Mouse (Mus musculus): ENCODE data around the gene Gm49361. TPM values are rescaled to one million over a fixed set of nuclear protein-coding genes. Genes with fewer than 3 reads are reported as not detected.

Gene Gm49361
- polyA plus RNA-seq, 1 experiment from 2014 or later, result not detected

GRCm38 (mm10) chr14:57649501-57649900 lies 96.4 kb downstream of the Gm49361 start:
- Histone ChIP-seq H3K9ac (replicated peaks) (no peak overlapping the region), H3K27ac (replicated peaks) (no peak overlapping the region), H3K4me1 (no peaks in the 10 kb centered on the region), H3K27me3 (no peaks in the 10 kb centered on the region), H3K36me3 (no peaks in the 10 kb centered on the region), H3K4me2 (replicated peaks) (no peak overlapping the region), H3K4me3 (no peak overlapping the region), H3K9me3 (no peaks in the 10 kb centered on the region)
- no peak for ATAC-seq (ENCODE audit: low FRiP score, low read depth)

GRCm38 (mm10) chr14:57646155-57646554 lies 99.7 kb downstream of the Gm49361 start:
- ATAC-seq (ENCODE audit: low FRiP score, low read depth), result no peak
- H3K4me2 ChIP-seq (replicated peaks), result no peak overlapping the region

GRCm38 (mm10) chr14:57639153-57639552 lies 106.8 kb downstream of the Gm49361 start:
- no peak overlapping the region for H3K4me2 ChIP-seq (replicated peaks)
- no peak overlapping the region for H3K4me3 ChIP-seq
- no peak overlapping the region for H3K9ac ChIP-seq (replicated peaks)
- ATAC-seq (ENCODE audit: low FRiP score, low read depth), result no peak
- H3K4me1 ChIP-seq, result peaks cover 7% of the 10 kb centered on the region; the same call in 1 of the 2 replicates
- 98% methylated on average over 3 of the region's 3 CpGs for WGBS
- no peaks in the 10 kb centered on the region for H3K27me3 ChIP-seq
- peaks cover 5% of the 10 kb centered on the region; the same call in 1 of the 2 replicates for H3K36me3 ChIP-seq
- H3K9me3 ChIP-seq, result no peaks in the 10 kb centered on the region
- no peak overlapping the region for H3K27ac ChIP-seq (replicated peaks)

More at GRCm38 (mm10) chr14:57646155-57646554, 99.7 kb downstream of the Gm49361 start:
- no peak overlapping the region for H3K9ac ChIP-seq (replicated peaks)
- H3K36me3 ChIP-seq, result peaks cover 5% of the 10 kb centered on the region; the same call in 1 of the 2 replicates
- H3K4me3 ChIP-seq, result no peak overlapping the region
- H3K9me3 ChIP-seq, result no peaks in the 10 kb centered on the region
- H3K4me1 ChIP-seq, result no peaks in the 10 kb centered on the region
- WGBS, result 96% methylated on average over 4 of the region's 4 CpGs
- H3K27me3 ChIP-seq, result no peaks in the 10 kb centered on the region
- no peak overlapping the region for H3K27ac ChIP-seq (replicated peaks)

- no peaks in the 10 kb centered on the region for H3K27me3 ChIP-seq
- no peak for ATAC-seq (ENCODE audit: low FRiP score, low read depth)
- no peaks in the 10 kb centered on the region for H3K9me3 ChIP-seq
- no peak overlapping the region for H3K27ac ChIP-seq (replicated peaks)
- H3K36me3 ChIP-seq, result peaks cover 3% of the 10 kb centered on the region; the same call in 1 of the 2 replicates
- H3K4me3 ChIP-seq, result no peak overlapping the region
- 58% methylated on average over 5 of the region's 5 CpGs for WGBS
- no peak overlapping the region for H3K4me2 ChIP-seq (replicated peaks)
- peaks cover 11% of the 10 kb centered on the region for H3K4me1 ChIP-seq
- H3K9ac ChIP-seq (replicated peaks), result no peak overlapping the region
These were observed 111.8 kb downstream of the Gm49361 start for GRCm38 (mm10) chr14:57634141-57634540.

- peaks cover 30% of the 10 kb centered on the region; the same call in 1 of the 2 replicates for H3K36me3 ChIP-seq
- H3K9me3 ChIP-seq, result no peaks in the 10 kb centered on the region
- no peak for ATAC-seq (ENCODE audit: low FRiP score, low read depth)
- peaks cover 4% of the 10 kb centered on the region; the same call in 1 of the 2 replicates for H3K4me1 ChIP-seq
- H3K27me3 ChIP-seq, result no peaks in the 10 kb centered on the region
- H3K4me3 ChIP-seq, result no peak overlapping the region
- H3K4me2 ChIP-seq (replicated peaks), result no peak overlapping the region
- H3K27ac ChIP-seq (replicated peaks), result no peak overlapping the region
- no peak overlapping the region for H3K9ac ChIP-seq (replicated peaks)
- WGBS, result 84% methylated on average over 4 of the region's 4 CpGs
These were observed 116.3 kb downstream of the Gm49361 start for GRCm38 (mm10) chr14:57629595-57629994.

- Histone ChIP-seq H3K9me3 (no peaks in the 10 kb centered on the region), H3K36me3 (peaks cover 16% of the 10 kb centered on the region; the same call in 1 of the 2 replicates), H3K4me1 (no peaks in the 10 kb centered on the region), H3K4me3 (no peak overlapping the region), H3K9ac (replicated peaks) (no peak overlapping the region), H3K4me2 (replicated peaks) (no peak overlapping the region), H3K27ac (replicated peaks) (no peak overlapping the region), H3K27me3 (no peaks in the 10 kb centered on the region)
- no peak for ATAC-seq (ENCODE audit: low FRiP score, low read depth)
- WGBS, result 83% methylated on average over 3 of the region's 3 CpGs
These were observed 123.0 kb downstream of the Gm49361 start for GRCm38 (mm10) chr14:57622934-57623333.

- ATAC-seq (ENCODE audit: low FRiP score, low read depth), result no peak
- peaks cover 9% of the 10 kb centered on the region; the same call in 1 of the 2 replicates for H3K36me3 ChIP-seq
- no peaks in the 10 kb centered on the region for H3K4me1 ChIP-seq
- no peak overlapping the region for H3K4me3 ChIP-seq
- H3K4me2 ChIP-seq (replicated peaks), result no peak overlapping the region
- H3K9me3 ChIP-seq, result no peaks in the 10 kb centered on the region
- no peaks in the 10 kb centered on the region for H3K27me3 ChIP-seq
- H3K27ac ChIP-seq (replicated peaks), result no peak overlapping the region
- 67% methylated on average over 4 of the region's 4 CpGs for WGBS
- H3K9ac ChIP-seq (replicated peaks), result no peak overlapping the region
These were observed 124.2 kb downstream of the Gm49361 start for GRCm38 (mm10) chr14:57621699-57622098.

GRCm38 (mm10) chr14:57620598-57621236 lies 125.2 kb downstream of the Gm49361 start:
- H3K36me3 ChIP-seq, result peaks cover 5% of the 10 kb centered on the region; the same call in 1 of the 2 replicates
- no peak overlapping the region for H3K27ac ChIP-seq (replicated peaks)
- no peaks in the 10 kb centered on the region for H3K27me3 ChIP-seq
- H3K4me2 ChIP-seq (replicated peaks), result no peak overlapping the region
- 63% methylated on average over 4 of the region's 4 CpGs for WGBS
- no peak overlapping the region for H3K4me3 ChIP-seq
- no peak for ATAC-seq (ENCODE audit: low FRiP score, low read depth)
- H3K9ac ChIP-seq (replicated peaks), result no peak overlapping the region
- no peaks in the 10 kb centered on the region for H3K9me3 ChIP-seq
- H3K4me1 ChIP-seq, result peaks cover 2% of the 10 kb centered on the region; the same call in 1 of the 2 replicates

GRCm38 (mm10) chr14:57619487-57619886 lies 126.4 kb downstream of the Gm49361 start:
- no peak overlapping the region for H3K9ac ChIP-seq (replicated peaks)
- no peaks in the 10 kb centered on the region for H3K27me3 ChIP-seq
- no peak overlapping the region for H3K4me3 ChIP-seq
- 0 out of 2 replicates have a peak, but pooled peaks cover 2% of the 10 kb centered on the region for H3K36me3 ChIP-seq
- H3K4me1 ChIP-seq, result peaks cover 3% of the 10 kb centered on the region; the same call in 1 of the 2 replicates
- WGBS, result 42% methylated on average over 2 of the region's 2 CpGs
- no peak overlapping the region for H3K27ac ChIP-seq (replicated peaks)
- ATAC-seq (ENCODE audit: low FRiP score, low read depth), result no peak
- H3K9me3 ChIP-seq, result no peaks in the 10 kb centered on the region
- no peak overlapping the region for H3K4me2 ChIP-seq (replicated peaks)

GRCm38 (mm10) chr14:57617675-57618074 lies 128.2 kb downstream of the Gm49361 start:
- Histone ChIP-seq H3K9me3 (no peaks in the 10 kb centered on the region), H3K27ac (replicated peaks) (no peak overlapping the region), H3K4me1 (peaks cover 3% of the 10 kb centered on the region; the same call in 1 of the 2 replicates), H3K36me3 (0 out of 2 replicates have a peak, but pooled peaks cover 5% of the 10 kb centered on the region), H3K4me3 (no peak overlapping the region), H3K4me2 (replicated peaks) (no peak overlapping the region), H3K27me3 (no peaks in the 10 kb centered on the region), H3K9ac (replicated peaks) (no peak overlapping the region)
- ATAC-seq (ENCODE audit: low FRiP score, low read depth), result no peak
- 100% methylated on average over 1 of the region's 1 CpGs for WGBS

- Histone ChIP-seq H3K9ac (replicated peaks) (no peak overlapping the region), H3K4me1 (peaks cover 3% of the 10 kb centered on the region; the same call in 1 of the 2 replicates), H3K27me3 (no peaks in the 10 kb centered on the region), H3K9me3 (no peaks in the 10 kb centered on the region), H3K4me2 (replicated peaks) (no peak overlapping the region), H3K4me3 (no peak overlapping the region), H3K27ac (replicated peaks) (no peak overlapping the region), H3K36me3 (0 out of 2 replicates have a peak, but pooled peaks cover 5% of the 10 kb centered on the region)
- ATAC-seq (ENCODE audit: low FRiP score, low read depth), result no peak
- 88% methylated on average over 6 of the region's 6 CpGs for WGBS
These were observed 129.5 kb downstream of the Gm49361 start for GRCm38 (mm10) chr14:57616339-57616965.

- Histone ChIP-seq H3K27me3 (no peaks in the 10 kb centered on the region), H3K36me3 (0 out of 2 replicates have a peak, but pooled peaks cover 5% of the 10 kb centered on the region), H3K4me3 (no peak overlapping the region), H3K4me1 (peaks cover 3% of the 10 kb centered on the region; the same call in 1 of the 2 replicates), H3K9ac (replicated peaks) (no peak overlapping the region), H3K9me3 (no peaks in the 10 kb centered on the region), H3K27ac (replicated peaks) (no peak overlapping the region), H3K4me2 (replicated peaks) (no peak overlapping the region)
- no peak for ATAC-seq (ENCODE audit: low FRiP score, low read depth)
- WGBS, result 82% methylated on average over 6 of the region's 6 CpGs
These were observed 130.1 kb downstream of the Gm49361 start for GRCm38 (mm10) chr14:57615828-57616227.
